Mouse (Mus musculus) bone marrow, adult 2 months (tissue): ENCODE measurements around the gene Cd2bp2.

Experiments used
- CTCF ChIP-seq: fragments of 200-500 bp; IDR thresholded peaks from 2 replicates; pipeline ENCODE4 v1.5.1; 2011; ENCODE audit warnings: low read length, control low read depth; ENCODE audit not compliant: control insufficient read depth, insufficient read depth
- POLR2A ChIP-seq: fragments of 200-500 bp; IDR thresholded peaks from 2 replicates; pipeline ENCODE4 v1.6.1; 2011; ENCODE audit warnings: low read depth, mild to moderate bottlenecking, control low read depth, low read length, borderline replicate concordance; ENCODE audit not compliant: control insufficient read depth

GRCm38 (mm10) chr7:127153477-127153876 is 42.4 kb downstream of the Cd2bp2 start:
- TF ChIP-seq CTCF (no peak), POLR2A (no peak)
